Mouse (Mus musculus) liver, embryonic 14.5 days (tissue): ENCODE results near the gene Dok7.

ENCODE experiments used
- CTCF ChIP-seq: IDR thresholded peaks from 2 replicates; pipeline ENCODE4 v1.5.1; 2016; ENCODE audit warnings: antibody characterized with exemption, low read depth, control low read depth
- EP300 ChIP-seq: IDR thresholded peaks from 2 replicates; pipeline ENCODE4 v1.6.1; 2016; ENCODE audit warnings: antibody characterized with exemption, low read depth

DNA sequence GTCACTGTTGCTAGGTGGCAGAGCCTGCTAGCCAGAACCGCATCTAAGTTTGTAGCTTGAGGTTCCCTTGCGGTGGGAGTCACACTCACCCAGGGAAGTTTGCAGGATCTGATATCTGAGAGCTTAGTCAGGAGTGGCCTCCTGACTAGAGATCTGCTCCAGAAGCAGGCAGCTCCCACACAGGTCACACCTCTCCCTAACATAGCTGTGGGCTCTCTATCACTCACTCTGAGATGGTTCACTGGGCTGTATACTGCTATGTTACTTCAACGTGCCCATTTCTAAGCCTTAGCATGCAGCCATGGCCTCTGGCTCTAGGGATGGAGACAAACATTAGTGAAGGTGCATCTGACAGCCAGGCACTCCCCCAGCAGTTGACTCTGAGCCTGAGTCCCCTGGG lies 35.1 kb downstream of the Dok7 start:
- no peak for TF ChIP-seq CTCF
- TF ChIP-seq EP300: no peak
